Mouse (Mus musculus): ENCODE data around the gene Ghdc. TPM values are rescaled to one million over a fixed set of nuclear protein-coding genes. Genes with fewer than 3 reads are reported as not detected.

The Ghdc gene
- polyA plus RNA-seq, 1 experiment from 2014 or later: 2.6 TPM

DNA sequence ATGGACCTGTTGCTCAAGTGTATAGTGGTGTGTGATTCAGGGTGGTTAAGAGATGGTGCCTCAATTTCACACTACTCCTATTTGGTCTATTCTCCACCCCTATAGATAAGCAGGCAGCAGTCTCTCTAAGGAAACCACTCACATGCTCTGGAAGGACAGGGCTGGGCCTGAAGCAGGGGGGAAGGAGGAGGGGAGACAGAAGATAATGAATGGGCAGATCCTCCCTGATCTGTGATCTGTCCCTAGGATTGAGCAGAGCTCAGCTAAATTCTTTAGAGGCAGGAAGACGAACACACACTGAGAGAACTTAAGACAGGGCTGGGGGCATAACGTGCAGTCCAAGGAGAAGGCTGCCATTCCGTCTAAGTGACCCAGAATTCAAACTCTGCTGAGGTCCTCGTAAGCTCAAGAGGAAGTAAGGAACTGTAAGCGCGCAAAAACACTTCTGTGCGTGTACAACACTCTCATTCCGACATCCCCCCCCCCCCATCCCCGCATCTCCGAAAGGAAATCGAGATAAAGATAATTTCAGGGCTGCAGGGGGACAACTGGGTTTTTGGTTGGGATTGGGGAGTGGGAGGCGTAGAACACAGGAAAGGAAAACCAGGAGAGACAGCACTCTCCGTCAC, 33.5 kb downstream of the Ghdc start:
- H3K27ac ChIP-seq (replicated peaks; ENCODE audit: low read depth, low read length): no peak overlapping the region; the same call in 1 of the 2 replicates
- no peak for DNase-seq (ENCODE audit: low spot score)
- 1% methylated on average over 13 of the region's 13 CpGs for WGBS

GRCm38 (mm10) chr11:100736746-100737080, 34.0 kb downstream of the Ghdc start:
- no peak overlapping the region for H3K27ac ChIP-seq (replicated peaks; ENCODE audit: low read depth, low read length)
- no peak for DNase-seq (ENCODE audit: low spot score)
- no peaks in the 10 kb centered on the region; the same call in 1 of the 2 replicates for H3K36me3 ChIP-seq (ENCODE audit: control insufficient read depth, insufficient read depth, low read length)
- no peak overlapping the region for H3K9ac ChIP-seq (ENCODE audit: low read length)
- H3K27me3 ChIP-seq (ENCODE audit: control insufficient read depth, insufficient read depth, low read length): no peaks in the 10 kb centered on the region
- peak overlapping the region; percentile 74 for H3K4me2 ChIP-seq (ENCODE audit: low read depth, severe bottlenecking)
- peaks cover 3% of the 10 kb centered on the region for H3K4me1 ChIP-seq (ENCODE audit: control insufficient read depth, insufficient read depth, low read length)
- WGBS: 87% methylated on average over 4 of the region's 4 CpGs
- peak overlapping the region; percentile 96; the same call in 1 of the 2 replicates for H3K4me3 ChIP-seq (ENCODE audit: low read depth, low read length)
- ATAC-seq (ENCODE audit: insufficient number of reproducible peaks, low FRiP score, low TSS enrichment, low read depth): no peak
- H3K9me3 ChIP-seq (ENCODE audit: control insufficient read depth, low read length): no peaks in the 10 kb centered on the region

More for the DNA sequence above, 33.5 kb downstream of the Ghdc start:
- H3K9ac ChIP-seq (ENCODE audit: low read length): peak overlapping the region; percentile 84
- ATAC-seq (ENCODE audit: insufficient number of reproducible peaks, low FRiP score, low TSS enrichment, low read depth): no peak
- H3K36me3 ChIP-seq (ENCODE audit: control insufficient read depth, insufficient read depth, low read length): no peaks in the 10 kb centered on the region; the same call in 1 of the 2 replicates
- no peaks in the 10 kb centered on the region for H3K9me3 ChIP-seq (ENCODE audit: control insufficient read depth, low read length)
- peak overlapping the region; percentile 96 for H3K4me3 ChIP-seq (ENCODE audit: low read depth, low read length)
- H3K27me3 ChIP-seq (ENCODE audit: control insufficient read depth, insufficient read depth, low read length): no peaks in the 10 kb centered on the region
- H3K4me2 ChIP-seq (ENCODE audit: low read depth, severe bottlenecking): peak overlapping the region; percentile 74
- H3K4me1 ChIP-seq (ENCODE audit: control insufficient read depth, insufficient read depth, low read length): peaks cover 3% of the 10 kb centered on the region

DNA sequence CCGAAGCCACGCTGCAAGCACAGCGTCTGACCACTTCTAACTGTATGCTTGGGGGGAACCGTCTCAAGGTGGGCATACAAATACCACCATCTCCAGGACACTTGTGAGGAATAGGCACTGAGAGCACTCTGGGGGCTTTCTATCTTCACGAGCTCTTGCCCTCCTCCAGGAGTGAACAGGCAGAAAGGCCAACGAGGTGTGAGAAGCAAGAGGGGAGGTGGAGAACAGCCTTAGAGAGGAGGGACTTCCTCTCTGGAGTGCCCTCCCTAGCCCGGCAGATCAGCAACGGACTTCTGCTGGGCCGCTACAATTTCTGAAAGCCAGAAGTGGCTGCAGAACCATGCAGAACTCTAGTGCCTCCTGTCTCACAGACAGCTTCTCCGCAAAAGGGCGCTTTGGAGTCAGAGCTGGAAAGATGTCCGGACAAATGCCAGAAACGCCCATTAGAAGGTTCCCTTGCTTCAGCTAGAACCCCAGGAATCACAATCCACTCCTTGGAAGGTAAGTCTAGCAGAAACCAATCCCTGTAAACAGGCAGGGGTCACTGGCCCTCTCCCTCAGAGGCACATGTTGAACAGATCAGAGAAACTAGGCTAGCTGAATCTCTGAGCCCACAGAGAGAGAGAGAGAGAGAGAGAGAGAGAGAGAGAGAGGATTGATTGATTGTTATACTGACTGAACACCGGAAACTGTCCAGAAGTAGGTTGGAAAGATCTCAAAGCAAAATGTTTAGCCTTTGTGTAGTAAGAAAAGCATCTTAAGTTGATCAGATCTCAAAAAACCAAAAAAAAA, 34.6 kb downstream of the Ghdc start:
- peak overlapping the region; percentile 10; the same call in 1 of the 2 replicates for H3K4me2 ChIP-seq (ENCODE audit: low read depth, severe bottlenecking)
- no peaks in the 10 kb centered on the region for H3K9me3 ChIP-seq (ENCODE audit: control insufficient read depth, low read length)
- H3K27me3 ChIP-seq (ENCODE audit: control insufficient read depth, insufficient read depth, low read length): no peaks in the 10 kb centered on the region
- DNase-seq (ENCODE audit: low spot score): no peak
- H3K36me3 ChIP-seq (ENCODE audit: control insufficient read depth, insufficient read depth, low read length): no peaks in the 10 kb centered on the region; the same call in 1 of the 2 replicates
- H3K27ac ChIP-seq (replicated peaks; ENCODE audit: low read depth, low read length): no peak overlapping the region
- ATAC-seq (ENCODE audit: insufficient number of reproducible peaks, low FRiP score, low TSS enrichment, low read depth): no peak
- 76% methylated on average over 14 of the region's 14 CpGs for WGBS
- H3K9ac ChIP-seq (ENCODE audit: low read length): no peak overlapping the region
- peaks cover 3% of the 10 kb centered on the region for H3K4me1 ChIP-seq (ENCODE audit: control insufficient read depth, insufficient read depth, low read length)
- H3K4me3 ChIP-seq (ENCODE audit: low read depth, low read length): no peak overlapping the region

DNA sequence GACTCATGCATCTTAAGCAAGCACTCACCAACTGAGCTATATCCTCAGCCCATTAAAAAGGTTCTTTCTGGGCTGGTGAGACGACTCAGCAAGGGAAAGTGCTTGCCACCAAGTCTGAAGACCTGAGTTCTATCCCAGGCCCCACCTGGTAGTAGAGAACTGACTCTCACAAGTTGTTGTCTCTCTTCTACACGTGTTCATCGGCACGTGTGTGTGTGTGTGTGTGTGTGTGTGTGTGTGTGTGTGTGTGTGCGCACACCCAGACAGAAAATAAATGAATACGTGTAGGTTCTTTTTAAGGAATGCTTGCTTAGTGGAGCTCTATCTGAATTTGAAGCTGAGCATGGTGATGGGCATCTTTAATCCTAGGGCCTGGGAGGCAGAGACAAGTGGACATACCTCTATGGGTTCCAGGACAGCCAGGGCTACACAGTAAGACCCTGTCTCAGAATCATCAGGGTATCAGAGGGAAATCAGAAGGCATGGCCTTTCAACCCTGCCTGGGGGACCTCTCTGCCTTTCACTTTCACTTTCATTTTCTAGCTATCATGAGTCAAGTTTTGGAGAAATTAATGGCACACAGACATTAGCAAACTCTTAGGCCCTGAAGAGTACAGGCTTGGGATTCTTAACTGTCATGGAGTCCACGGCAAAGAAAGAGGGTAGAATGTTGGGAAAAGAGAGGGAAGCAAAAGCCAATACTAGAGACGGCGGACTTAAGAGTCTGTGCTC, 35.5 kb downstream of the Ghdc start:
- Histone ChIP-seq H3K9ac (ENCODE audit: low read length) (no peak overlapping the region), H3K4me3 (ENCODE audit: low read depth, low read length) (no peak overlapping the region), H3K36me3 (ENCODE audit: control insufficient read depth, insufficient read depth, low read length) (no peaks in the 10 kb centered on the region; the same call in 1 of the 2 replicates), H3K4me1 (ENCODE audit: control insufficient read depth, insufficient read depth, low read length) (peaks cover 3% of the 10 kb centered on the region), H3K27me3 (ENCODE audit: control insufficient read depth, insufficient read depth, low read length) (no peaks in the 10 kb centered on the region), H3K27ac (replicated peaks; ENCODE audit: low read depth, low read length) (no peak overlapping the region), H3K4me2 (ENCODE audit: low read depth, severe bottlenecking) (no peak overlapping the region), H3K9me3 (ENCODE audit: control insufficient read depth, low read length) (no peaks in the 10 kb centered on the region)
- DNase-seq (ENCODE audit: low spot score) (no peak), ATAC-seq (ENCODE audit: insufficient number of reproducible peaks, low FRiP score, low TSS enrichment, low read depth) (no peak)
- WGBS: 90% methylated on average over 9 of the region's 9 CpGs

DNA sequence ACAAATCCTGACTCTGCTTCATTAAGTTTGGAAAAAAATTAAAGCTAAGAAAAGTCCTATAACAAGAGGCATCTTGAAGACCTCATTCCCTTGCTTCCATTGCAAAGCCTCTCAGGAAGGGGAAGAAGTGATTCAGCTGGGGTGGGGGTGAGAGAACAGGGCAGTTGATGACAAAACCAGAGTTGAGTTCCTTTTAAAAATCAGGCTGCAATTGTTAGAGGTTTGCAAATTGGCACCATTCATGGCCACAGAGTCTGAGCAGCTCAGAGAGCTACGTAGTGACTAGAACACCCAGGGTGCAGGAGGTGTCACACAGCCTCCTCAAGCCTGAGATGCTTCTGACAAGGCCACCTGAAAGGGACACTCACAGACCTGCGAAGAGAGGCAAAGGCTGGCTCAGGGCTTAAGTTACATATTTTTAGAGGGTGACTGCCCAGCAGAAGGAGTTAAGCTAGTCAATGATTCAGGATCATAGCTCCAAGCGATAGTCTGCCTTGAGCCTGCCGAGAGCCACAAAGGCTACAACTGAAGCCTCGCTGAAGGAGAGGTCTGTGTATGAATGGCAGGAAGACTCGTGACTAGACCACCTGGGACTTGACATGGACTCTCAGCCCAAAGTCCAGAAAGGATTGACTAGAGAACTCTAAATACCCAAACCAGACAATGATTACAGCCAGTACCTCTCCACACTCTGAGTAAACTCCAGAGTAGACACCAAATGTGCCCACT, 40.1 kb downstream of the Ghdc start:
- 90% methylated on average over 6 of the region's 6 CpGs for WGBS
- Histone ChIP-seq H3K9ac (ENCODE audit: low read length) (no peak overlapping the region), H3K36me3 (ENCODE audit: control insufficient read depth, insufficient read depth, low read length) (no peaks in the 10 kb centered on the region; the same call in 1 of the 2 replicates), H3K9me3 (ENCODE audit: control insufficient read depth, low read length) (no peaks in the 10 kb centered on the region), H3K27me3 (ENCODE audit: control insufficient read depth, insufficient read depth, low read length) (no peaks in the 10 kb centered on the region), H3K4me3 (ENCODE audit: low read depth, low read length) (no peak overlapping the region), H3K4me2 (ENCODE audit: low read depth, severe bottlenecking) (no peak overlapping the region), H3K27ac (replicated peaks; ENCODE audit: low read depth, low read length) (no peak overlapping the region), H3K4me1 (ENCODE audit: control insufficient read depth, insufficient read depth, low read length) (no peaks in the 10 kb centered on the region)
- DNase-seq (ENCODE audit: low spot score) (no peak), ATAC-seq (ENCODE audit: insufficient number of reproducible peaks, low FRiP score, low TSS enrichment, low read depth) (no peak)

- H3K9me3 ChIP-seq (ENCODE audit: control insufficient read depth, low read length): no peaks in the 10 kb centered on the region
- H3K4me3 ChIP-seq (ENCODE audit: low read depth, low read length): no peak overlapping the region
- no peak for ATAC-seq (ENCODE audit: insufficient number of reproducible peaks, low FRiP score, low TSS enrichment, low read depth)
- no peak overlapping the region for H3K4me2 ChIP-seq (ENCODE audit: low read depth, severe bottlenecking)
- H3K9ac ChIP-seq (ENCODE audit: low read length): no peak overlapping the region
- WGBS: 91% methylated on average over 4 of the region's 4 CpGs
- H3K27me3 ChIP-seq (ENCODE audit: control insufficient read depth, insufficient read depth, low read length): no peaks in the 10 kb centered on the region
- H3K27ac ChIP-seq (replicated peaks; ENCODE audit: low read depth, low read length): no peak overlapping the region
- DNase-seq (ENCODE audit: low spot score): no peak
- no peaks in the 10 kb centered on the region; the same call in 1 of the 2 replicates for H3K36me3 ChIP-seq (ENCODE audit: control insufficient read depth, insufficient read depth, low read length)
- peaks cover 3% of the 10 kb centered on the region; the same call in 1 of the 2 replicates for H3K4me1 ChIP-seq (ENCODE audit: control insufficient read depth, insufficient read depth, low read length)
These were observed 40.8 kb downstream of the Ghdc start for GRCm38 (mm10) chr11:100729976-100730375.

DNA sequence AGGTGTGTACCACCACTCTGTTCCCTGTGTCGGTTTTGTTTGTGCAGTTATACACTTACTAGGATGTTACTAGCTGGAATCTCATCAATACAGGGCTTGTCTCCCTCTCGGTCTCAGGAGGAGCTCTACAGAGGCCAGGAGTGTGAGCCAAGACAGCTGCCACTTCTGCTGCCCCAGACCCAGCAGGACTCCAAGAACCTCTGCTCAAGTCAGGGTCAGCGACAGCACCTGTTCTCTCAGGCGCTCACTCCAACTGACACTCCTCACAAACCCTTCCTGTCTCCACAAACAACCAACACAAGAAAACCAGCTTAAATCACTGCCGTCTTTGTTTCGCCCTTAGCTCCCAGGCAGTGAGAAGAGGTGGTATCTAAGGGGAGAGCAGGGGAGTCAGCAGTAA, 42.2 kb downstream of the Ghdc start:
- Histone ChIP-seq H3K4me3 (ENCODE audit: low read depth, low read length) (no peak overlapping the region), H3K27ac (replicated peaks; ENCODE audit: low read depth, low read length) (no peak overlapping the region), H3K4me1 (ENCODE audit: control insufficient read depth, insufficient read depth, low read length) (peaks cover 7% of the 10 kb centered on the region; the same call in 1 of the 2 replicates), H3K9me3 (ENCODE audit: control insufficient read depth, low read length) (no peaks in the 10 kb centered on the region), H3K36me3 (ENCODE audit: control insufficient read depth, insufficient read depth, low read length) (no peaks in the 10 kb centered on the region; the same call in 1 of the 2 replicates), H3K4me2 (ENCODE audit: low read depth, severe bottlenecking) (no peak overlapping the region), H3K27me3 (ENCODE audit: control insufficient read depth, insufficient read depth, low read length) (no peaks in the 10 kb centered on the region), H3K9ac (ENCODE audit: low read length) (no peak overlapping the region)
- 86% methylated on average over 6 of the region's 6 CpGs for WGBS
- DNase-seq (ENCODE audit: low spot score): no peak
- ATAC-seq (ENCODE audit: insufficient number of reproducible peaks, low FRiP score, low TSS enrichment, low read depth): no peak

GRCm38 (mm10) chr11:100727201-100727600, 43.6 kb downstream of the Ghdc start:
- 89% methylated on average over 3 of the region's 3 CpGs for WGBS
- Histone ChIP-seq H3K36me3 (ENCODE audit: control insufficient read depth, insufficient read depth, low read length) (no peaks in the 10 kb centered on the region), H3K4me2 (ENCODE audit: low read depth, severe bottlenecking) (no peak overlapping the region), H3K27ac (replicated peaks; ENCODE audit: low read depth, low read length) (no peak overlapping the region), H3K9me3 (ENCODE audit: control insufficient read depth, low read length) (no peaks in the 10 kb centered on the region), H3K4me3 (ENCODE audit: low read depth, low read length) (no peak overlapping the region), H3K27me3 (ENCODE audit: control insufficient read depth, insufficient read depth, low read length) (no peaks in the 10 kb centered on the region), H3K9ac (ENCODE audit: low read length) (no peak overlapping the region), H3K4me1 (ENCODE audit: control insufficient read depth, insufficient read depth, low read length) (peaks cover 7% of the 10 kb centered on the region; the same call in 1 of the 2 replicates)
- ATAC-seq (ENCODE audit: insufficient number of reproducible peaks, low FRiP score, low TSS enrichment, low read depth): no peak
- no peak for DNase-seq (ENCODE audit: low spot score)
